Mouse (Mus musculus) testis, adult 2 months (tissue): ENCODE measurements around the gene Als2.

ENCODE experiments used
- CTCF ChIP-seq: fragments of 200-500 bp; IDR thresholded peaks from 2 replicates; pipeline ENCODE4 v1.5.1; 2012; ENCODE audit warnings: low read depth, mild to moderate bottlenecking, inconsistent platforms, low read length, moderate library complexity; ENCODE audit not compliant: control insufficient read depth, insufficient read depth, insufficient replicate concordance
- POLR2A ChIP-seq: fragments of 200-500 bp; IDR thresholded peaks from 2 replicates; pipeline ENCODE4 v1.6.1; 2012; ENCODE audit warnings: low read depth, mild to moderate bottlenecking, inconsistent platforms, low read length, moderate library complexity; ENCODE audit not compliant: control insufficient read depth

DNA sequence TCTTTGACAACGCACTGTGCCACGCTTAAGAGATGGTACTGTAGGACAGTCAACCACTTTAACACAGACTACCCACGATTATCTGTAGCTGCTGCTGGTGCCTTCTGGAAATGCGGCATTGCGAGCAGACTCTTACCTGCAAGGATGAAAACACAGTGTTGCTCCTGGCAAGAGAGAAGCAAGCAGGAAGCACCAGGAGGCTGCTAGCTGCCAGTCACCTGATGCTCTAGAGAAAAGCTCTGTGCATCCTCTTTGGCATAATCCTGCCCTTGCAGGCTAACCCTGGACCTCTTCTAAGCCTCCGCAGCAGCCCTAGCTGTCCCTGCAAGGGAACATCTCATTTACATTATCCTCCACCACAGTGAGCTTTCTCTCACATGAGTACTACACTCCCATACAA lies 75.6 kb downstream of the Als2 start:
- no peak for TF ChIP-seq CTCF
- no peak for TF ChIP-seq POLR2A
